Mouse (Mus musculus): ENCODE data around the gene Rrm2. TPM values are rescaled to one million over a fixed set of nuclear protein-coding genes. Genes with fewer than 3 reads are reported as not detected.
A peak's percentile ranks its signal among the peaks of the same experiment; 100 is the strongest.

Rrm2 gene
- total RNA-seq, 2 experiments from 2014 or later = 26.0 to 29.3 TPM

DNA sequence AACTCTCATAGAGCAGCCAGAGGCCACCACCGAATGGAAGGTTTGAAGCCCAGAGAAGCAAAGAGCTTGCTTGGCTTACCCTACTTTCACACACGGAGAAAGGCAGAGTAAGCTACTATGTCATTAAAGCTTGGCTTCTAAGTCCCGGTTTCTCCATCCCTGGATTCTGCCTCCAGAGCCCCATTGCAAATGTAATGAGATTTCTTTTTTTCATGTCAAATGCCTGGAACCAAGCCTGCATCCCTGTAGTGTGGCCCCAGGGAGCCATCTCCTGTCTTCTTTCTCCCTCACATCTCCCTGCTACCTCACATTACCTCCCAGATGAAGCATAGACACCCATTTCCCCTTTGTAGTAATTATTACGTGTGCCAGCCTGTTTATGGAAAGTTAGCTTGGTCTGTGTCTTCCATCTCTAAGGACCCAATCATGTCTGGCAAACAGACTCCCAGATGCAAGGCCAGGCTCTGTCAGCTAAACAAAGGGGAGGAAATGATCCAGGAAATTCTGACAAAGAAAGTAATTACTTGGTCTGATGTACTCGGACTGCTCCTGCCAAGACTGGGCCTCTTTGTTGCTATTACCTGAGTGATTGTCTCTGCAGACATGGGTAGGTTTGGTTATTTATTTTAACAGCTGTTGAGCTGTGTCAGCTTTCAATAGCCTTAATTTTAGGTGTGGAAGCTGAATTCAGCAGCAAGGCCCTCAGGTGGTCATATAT is 38.7 kb downstream of the Rrm2 start:
- intact Hi-C loops (cut with DNase I) = no loop called here
- no peak for DNase-seq

DNA sequence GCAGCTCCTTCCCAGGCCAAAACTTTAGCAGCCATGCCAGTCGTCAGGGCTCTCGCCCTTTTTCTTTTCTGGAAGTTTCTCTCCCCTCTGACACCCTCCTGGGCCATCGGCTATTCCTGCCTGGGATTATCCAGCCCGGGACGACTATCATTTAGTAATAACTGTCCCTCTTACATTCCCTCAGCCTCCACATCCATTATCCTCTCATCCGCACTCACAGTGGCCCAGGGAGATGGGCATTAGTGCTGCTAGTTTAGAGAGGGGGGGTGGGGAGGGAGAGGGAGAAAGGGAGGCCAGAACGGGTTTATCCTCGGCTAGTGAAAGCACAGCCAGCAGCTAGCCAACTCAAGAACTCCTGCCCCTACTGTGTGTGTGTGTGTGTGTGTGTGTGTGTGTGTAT is 39.3 kb downstream of the Rrm2 start:
- DNase-seq = no peak
- intact Hi-C loops (cut with DNase I) = no loop called here

DNA sequence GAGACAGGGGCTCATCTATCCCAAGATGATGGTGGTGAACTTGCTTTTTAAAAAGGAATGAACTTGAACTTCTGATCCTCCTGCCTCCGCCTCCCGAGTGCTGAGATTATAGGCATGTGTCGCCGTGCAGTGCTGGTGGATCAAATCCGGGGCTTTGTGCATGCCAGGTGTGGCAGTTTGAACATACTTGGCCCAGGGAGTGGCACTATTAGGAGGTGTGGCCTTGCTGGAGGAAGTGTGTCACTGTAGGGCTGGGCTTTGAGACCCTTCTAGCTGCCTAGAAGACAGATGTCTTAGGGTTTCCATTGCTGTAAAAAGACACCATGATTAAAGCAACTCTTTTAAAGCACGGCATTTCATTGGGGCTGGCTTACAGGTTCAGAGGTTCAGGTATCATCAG is 42.5 kb downstream of the Rrm2 start:
- DNase-seq = no peak
- intact Hi-C loops (cut with DNase I) = no loop called here

DNA sequence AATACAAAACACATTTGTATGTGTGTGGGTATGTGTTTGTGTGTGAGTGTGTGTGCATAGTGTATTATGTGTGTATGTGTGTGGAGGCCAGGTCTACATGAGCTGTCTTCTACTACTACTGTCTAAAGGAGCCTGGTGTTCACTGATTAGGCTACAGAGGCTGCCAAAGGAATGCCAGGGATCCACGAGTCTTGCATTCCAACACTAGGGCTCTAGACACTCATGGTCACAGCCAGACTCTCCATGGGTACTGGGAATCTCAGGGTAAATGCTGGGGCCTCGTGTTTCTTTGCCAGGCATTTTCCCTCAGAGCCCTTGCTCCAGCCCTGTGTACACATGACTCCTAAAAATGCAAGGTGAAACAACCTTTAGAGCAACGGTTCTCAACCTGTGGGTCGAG is 45.6 kb downstream of the Rrm2 start:
- DNase-seq = no peak
- intact Hi-C loops (cut with DNase I) = no loop called here

DNA sequence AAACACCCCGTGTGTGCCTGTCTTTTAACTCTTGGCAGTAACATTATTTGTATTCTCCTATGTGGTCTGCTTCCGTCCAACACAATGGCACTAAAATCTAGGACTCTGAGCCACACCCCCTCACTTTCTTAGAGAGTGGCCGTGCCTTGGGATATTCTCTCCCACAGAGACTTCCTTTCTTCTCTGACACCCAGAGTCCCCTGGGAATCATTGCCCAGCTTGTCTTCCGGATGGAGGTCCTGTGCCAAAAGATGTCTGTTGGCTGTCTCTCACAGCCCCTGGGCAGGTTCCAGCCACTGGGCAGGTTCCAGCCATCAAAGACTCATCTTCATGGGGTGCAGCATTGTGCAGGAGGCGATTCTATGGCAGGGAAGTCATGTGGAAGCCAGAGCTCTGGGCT is 46.7 kb downstream of the Rrm2 start:
- peak; percentile 65 for DNase-seq
- intact Hi-C loops (cut with DNase I) = no loop called here

DNA sequence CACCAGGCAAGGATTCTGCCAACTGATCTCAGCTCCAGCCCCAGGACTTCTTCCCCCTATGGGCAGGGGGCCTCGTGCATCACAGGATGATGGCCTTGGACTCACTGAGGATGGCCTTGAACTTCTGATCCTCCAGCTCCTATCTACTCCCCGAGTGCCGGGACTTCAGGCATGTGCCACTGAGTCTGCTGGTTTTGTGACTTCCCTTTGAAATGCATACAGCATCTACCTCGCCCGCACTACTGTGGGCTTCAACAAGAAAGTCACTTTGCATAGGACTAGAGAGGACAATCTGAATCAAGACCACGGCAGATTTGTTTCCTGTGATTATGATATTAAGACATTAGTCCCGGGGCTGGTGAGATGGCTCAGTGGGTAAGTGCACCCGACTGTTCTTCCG is 47.4 kb downstream of the Rrm2 start:
- intact Hi-C loops (cut with DNase I) = no loop called here
- no peak for DNase-seq

DNA sequence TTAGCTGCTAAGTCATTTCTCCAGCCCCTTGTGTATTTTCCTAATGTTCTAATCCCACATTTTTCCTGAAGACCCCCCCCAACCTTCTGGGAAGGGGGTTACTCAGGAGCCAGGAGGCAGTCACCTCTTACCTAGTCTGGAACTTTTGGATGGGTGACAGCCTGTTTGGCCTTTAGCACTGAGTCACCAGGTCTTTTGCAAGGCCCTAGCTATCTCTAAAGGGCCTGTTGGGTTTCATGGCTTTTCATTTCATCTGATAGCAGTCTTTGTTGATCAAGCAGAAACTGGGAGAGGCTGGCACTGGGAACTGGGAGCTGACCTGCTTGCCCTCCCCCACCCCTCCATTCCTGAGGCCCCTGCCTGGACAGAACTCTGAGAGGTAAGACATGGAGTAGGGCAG is 49.3 kb downstream of the Rrm2 start:
- intact Hi-C loops (cut with DNase I) = no loop called here
- no peak for DNase-seq

DNA sequence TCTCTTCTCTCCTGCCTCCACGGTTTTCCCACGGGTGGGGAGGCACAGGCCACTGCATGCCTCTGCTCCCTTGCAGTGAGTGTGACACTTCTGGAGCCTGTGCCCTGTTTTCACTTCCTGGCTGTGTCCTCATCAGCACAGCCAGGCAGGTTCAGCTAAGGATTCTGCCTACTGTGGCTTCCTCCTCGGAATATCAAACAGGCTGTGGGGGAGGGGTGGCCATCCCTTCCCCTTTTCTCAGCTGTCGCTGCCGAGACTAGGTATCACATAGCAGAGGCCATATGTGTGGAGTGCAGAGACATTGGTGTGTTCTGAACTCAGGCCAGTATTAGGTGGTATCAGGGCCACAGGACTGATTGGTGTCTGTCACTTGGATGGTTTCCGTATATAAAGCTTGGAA is 50.3 kb downstream of the Rrm2 start:
- DNase-seq = peak; percentile 59
- intact Hi-C loops (cut with DNase I) = no loop called here

DNA sequence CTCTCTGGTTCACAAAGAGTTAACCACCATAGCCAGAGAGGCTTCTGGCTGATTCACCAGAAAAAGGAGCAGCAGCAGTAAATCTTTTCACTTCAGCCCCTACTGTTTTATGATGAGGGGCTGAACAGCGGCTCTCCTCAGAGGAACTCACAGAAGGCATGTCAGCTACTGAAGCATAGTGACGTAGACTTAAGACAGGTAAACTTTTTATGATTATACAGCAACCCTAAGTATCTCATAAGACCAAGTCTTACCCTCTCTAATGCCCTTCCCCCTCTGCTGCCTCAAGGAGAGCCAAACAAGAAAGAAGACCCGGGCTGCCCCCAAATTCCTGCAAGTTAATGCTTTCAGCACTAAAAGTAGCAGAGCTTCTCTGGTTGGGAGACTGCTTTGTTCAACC is 54.2 kb downstream of the Rrm2 start:
- DNase-seq = no peak
- intact Hi-C loops (cut with DNase I) = no loop called here

Other genes starting within 250 kb of the Rrm2 start
- gene Taf1b, start 209.9 kb upstream of the Rrm2 start, total RNA-seq (2021) = 10 to 100 TPM; 38.3 to 41.6 TPM
- gene Grhl1, start 136.0 kb upstream of the Rrm2 start, total RNA-seq (2021) = 1 to 10 TPM; 3.2 to 3.7 TPM
- 10 to 100 TPM; 23.4 to 24.8 TPM for gene Klf11, start 57.0 kb upstream of the Rrm2 start, total RNA-seq (2021)
- gene Cys1, start 26.4 kb upstream of the Rrm2 start, total RNA-seq (2021) = 1 to 10 TPM; 8.4 to 8.5 TPM
- gene Mboat2, start 122.6 kb downstream of the Rrm2 start, total RNA-seq (2021) = 10 to 100 TPM; 58.4 to 62.0 TPM

All from left cerebral cortex, postnatal 4 days (tissue).